Mouse (Mus musculus): ENCODE measurements around the gene Syn3. TPM values are rescaled to one million over a fixed set of nuclear protein-coding genes. Genes with fewer than 3 reads are reported as not detected.
A peak's percentile ranks its signal among the peaks of the same experiment; 100 is the strongest.

Gene Syn3
- polyA plus RNA-seq, 1 experiment from 2014 or later, result 7.4 TPM

- Histone ChIP-seq H3K4me3 (ENCODE audit: low read length) (no peak overlapping the region), H3K4me2 (replicated peaks; ENCODE audit: low read depth, low read length) (no peak overlapping the region), H3K27me3 (ENCODE audit: insufficient read depth, low read length) (no peaks in the 10 kb centered on the region), H3K9ac (replicated peaks; ENCODE audit: low read length) (no peak overlapping the region), H3K27ac (ENCODE audit: low read length) (no peak overlapping the region), H3K4me1 (ENCODE audit: insufficient read depth, low read length) (0 out of 2 replicates have a peak, but pooled peaks cover 9% of the 10 kb centered on the region), H3K36me3 (ENCODE audit: insufficient read depth, low read length) (no peaks in the 10 kb centered on the region), H3K9me3 (ENCODE audit: low read length) (peaks cover 4% of the 10 kb centered on the region; the same call in 1 of the 2 replicates)
- ATAC-seq (ENCODE audit: low FRiP score, low TSS enrichment), result no peak
- 92% methylated on average over 8 of the region's 8 CpGs for WGBS
These were observed 435.7 kb downstream of the Syn3 start for GRCm38 (mm10) chr10:86063018-86063384.

- H3K9me3 ChIP-seq (ENCODE audit: low read length), result peaks cover 4% of the 10 kb centered on the region; the same call in 1 of the 2 replicates
- no peak for ATAC-seq (ENCODE audit: low FRiP score, low TSS enrichment)
- 70% methylated on average over 5 of the region's 5 CpGs for WGBS
These were observed 436.3 kb downstream of the Syn3 start for GRCm38 (mm10) chr10:86062261-86063017.

GRCm38 (mm10) chr10:86060267-86060666 is 438.4 kb downstream of the Syn3 start:
- H3K9me3 ChIP-seq (ENCODE audit: low read length), result peaks cover 9% of the 10 kb centered on the region
- H3K36me3 ChIP-seq (ENCODE audit: insufficient read depth, low read length), result peaks cover 6% of the 10 kb centered on the region; the same call in 1 of the 2 replicates
- H3K27me3 ChIP-seq (ENCODE audit: insufficient read depth, low read length), result no peaks in the 10 kb centered on the region
- H3K4me1 ChIP-seq (ENCODE audit: insufficient read depth, low read length), result 0 out of 2 replicates have a peak, but pooled peaks cover 3% of the 10 kb centered on the region
- WGBS, result 55% methylated on average over 3 of the region's 3 CpGs
- H3K9ac ChIP-seq (replicated peaks; ENCODE audit: low read length), result no peak overlapping the region
- no peak overlapping the region for H3K27ac ChIP-seq (ENCODE audit: low read length)
- H3K4me2 ChIP-seq (replicated peaks; ENCODE audit: low read depth, low read length), result no peak overlapping the region
- no peak overlapping the region for H3K4me3 ChIP-seq (ENCODE audit: low read length)
- no peak for ATAC-seq (ENCODE audit: low FRiP score, low TSS enrichment)

More at GRCm38 (mm10) chr10:86062261-86063017, 436.3 kb downstream of the Syn3 start:
- Histone ChIP-seq H3K4me1 (ENCODE audit: insufficient read depth, low read length) (0 out of 2 replicates have a peak, but pooled peaks cover 9% of the 10 kb centered on the region), H3K27ac (ENCODE audit: low read length) (no peak overlapping the region), H3K36me3 (ENCODE audit: insufficient read depth, low read length) (no peaks in the 10 kb centered on the region), H3K9ac (replicated peaks; ENCODE audit: low read length) (no peak overlapping the region), H3K4me2 (replicated peaks; ENCODE audit: low read depth, low read length) (no peak overlapping the region), H3K27me3 (ENCODE audit: insufficient read depth, low read length) (no peaks in the 10 kb centered on the region), H3K4me3 (ENCODE audit: low read length) (no peak overlapping the region)

GRCm38 (mm10) chr10:86057712-86058111 is 441.0 kb downstream of the Syn3 start:
- peak; percentile 36; the same call in 1 of the 2 replicates for ATAC-seq (ENCODE audit: low FRiP score, low TSS enrichment)
- WGBS, result 63% methylated on average over 2 of the region's 2 CpGs
- Histone ChIP-seq H3K4me2 (replicated peaks; ENCODE audit: low read depth, low read length) (no peak overlapping the region), H3K27me3 (ENCODE audit: insufficient read depth, low read length) (no peaks in the 10 kb centered on the region), H3K27ac (ENCODE audit: low read length) (0 out of 2 replicates have a peak overlapping the region, but pooled peaks have one; percentile 35), H3K4me1 (ENCODE audit: insufficient read depth, low read length) (no peaks in the 10 kb centered on the region), H3K9ac (replicated peaks; ENCODE audit: low read length) (no peak overlapping the region), H3K9me3 (ENCODE audit: low read length) (peaks cover 9% of the 10 kb centered on the region), H3K4me3 (ENCODE audit: low read length) (no peak overlapping the region), H3K36me3 (ENCODE audit: insufficient read depth, low read length) (peaks cover 6% of the 10 kb centered on the region; the same call in 1 of the 2 replicates)

GRCm38 (mm10) chr10:86057286-86057685 is 441.4 kb downstream of the Syn3 start:
- H3K27ac ChIP-seq (ENCODE audit: low read length), result no peak overlapping the region
- H3K4me1 ChIP-seq (ENCODE audit: insufficient read depth, low read length), result no peaks in the 10 kb centered on the region
- H3K36me3 ChIP-seq (ENCODE audit: insufficient read depth, low read length), result peaks cover 6% of the 10 kb centered on the region; the same call in 1 of the 2 replicates
- WGBS, result 78% methylated on average over 11 of the region's 11 CpGs
- H3K27me3 ChIP-seq (ENCODE audit: insufficient read depth, low read length), result no peaks in the 10 kb centered on the region
- no peak overlapping the region for H3K4me3 ChIP-seq (ENCODE audit: low read length)
- ATAC-seq (ENCODE audit: low FRiP score, low TSS enrichment), result no peak
- no peak overlapping the region for H3K9ac ChIP-seq (replicated peaks; ENCODE audit: low read length)
- H3K4me2 ChIP-seq (replicated peaks; ENCODE audit: low read depth, low read length), result no peak overlapping the region
- peaks cover 9% of the 10 kb centered on the region for H3K9me3 ChIP-seq (ENCODE audit: low read length)

GRCm38 (mm10) chr10:86056297-86056903 is 442.3 kb downstream of the Syn3 start:
- no peak overlapping the region for H3K9ac ChIP-seq (replicated peaks; ENCODE audit: low read length)
- H3K4me2 ChIP-seq (replicated peaks; ENCODE audit: low read depth, low read length), result no peak overlapping the region
- H3K9me3 ChIP-seq (ENCODE audit: low read length), result peaks cover 5% of the 10 kb centered on the region; the same call in 1 of the 2 replicates
- H3K4me3 ChIP-seq (ENCODE audit: low read length), result no peak overlapping the region
- H3K27me3 ChIP-seq (ENCODE audit: insufficient read depth, low read length), result no peaks in the 10 kb centered on the region
- ATAC-seq (ENCODE audit: low FRiP score, low TSS enrichment), result no peak
- H3K27ac ChIP-seq (ENCODE audit: low read length), result no peak overlapping the region
- no peaks in the 10 kb centered on the region for H3K4me1 ChIP-seq (ENCODE audit: insufficient read depth, low read length)
- WGBS, result 82% methylated on average over 8 of the region's 8 CpGs
- peaks cover 6% of the 10 kb centered on the region; the same call in 1 of the 2 replicates for H3K36me3 ChIP-seq (ENCODE audit: insufficient read depth, low read length)

- H3K27ac ChIP-seq (ENCODE audit: low read length), result no peak overlapping the region
- no peaks in the 10 kb centered on the region for H3K4me1 ChIP-seq (ENCODE audit: insufficient read depth, low read length)
- H3K27me3 ChIP-seq (ENCODE audit: insufficient read depth, low read length), result no peaks in the 10 kb centered on the region
- no peak overlapping the region for H3K4me2 ChIP-seq (replicated peaks; ENCODE audit: low read depth, low read length)
- no peak for ATAC-seq (ENCODE audit: low FRiP score, low TSS enrichment)
- H3K9ac ChIP-seq (replicated peaks; ENCODE audit: low read length), result no peak overlapping the region
- H3K9me3 ChIP-seq (ENCODE audit: low read length), result peaks cover 5% of the 10 kb centered on the region; the same call in 1 of the 2 replicates
- no peak overlapping the region for H3K4me3 ChIP-seq (ENCODE audit: low read length)
- 75% methylated on average over 10 of the region's 10 CpGs for whole genome bisulfite sequencing
- peaks cover 12% of the 10 kb centered on the region; the same call in 1 of the 2 replicates for H3K36me3 ChIP-seq (ENCODE audit: insufficient read depth, low read length)
These were observed 445.7 kb downstream of the Syn3 start for GRCm38 (mm10) chr10:86052818-86053522.

GRCm38 (mm10) chr10:86050522-86050921 is 448.2 kb downstream of the Syn3 start:
- Histone ChIP-seq H3K4me2 (replicated peaks; ENCODE audit: low read depth, low read length) (no peak overlapping the region), H3K27me3 (ENCODE audit: insufficient read depth, low read length) (no peaks in the 10 kb centered on the region), H3K9ac (replicated peaks; ENCODE audit: low read length) (no peak overlapping the region), H3K4me1 (ENCODE audit: insufficient read depth, low read length) (no peaks in the 10 kb centered on the region), H3K36me3 (ENCODE audit: insufficient read depth, low read length) (peaks cover 16% of the 10 kb centered on the region), H3K4me3 (ENCODE audit: low read length) (no peak overlapping the region), H3K9me3 (ENCODE audit: low read length) (no peaks in the 10 kb centered on the region), H3K27ac (ENCODE audit: low read length) (no peak overlapping the region)
- no peak for ATAC-seq (ENCODE audit: low FRiP score, low TSS enrichment)
- WGBS, result 25% methylated on average over 2 of the region's 2 CpGs

- no peak for ATAC-seq (ENCODE audit: low FRiP score, low TSS enrichment)
- Histone ChIP-seq H3K4me1 (ENCODE audit: insufficient read depth, low read length) (no peaks in the 10 kb centered on the region), H3K27me3 (ENCODE audit: insufficient read depth, low read length) (no peaks in the 10 kb centered on the region), H3K9ac (replicated peaks; ENCODE audit: low read length) (no peak overlapping the region), H3K4me3 (ENCODE audit: low read length) (no peak overlapping the region), H3K27ac (ENCODE audit: low read length) (no peak overlapping the region), H3K36me3 (ENCODE audit: insufficient read depth, low read length) (peaks cover 23% of the 10 kb centered on the region), H3K9me3 (ENCODE audit: low read length) (no peaks in the 10 kb centered on the region), H3K4me2 (replicated peaks; ENCODE audit: low read depth, low read length) (no peak overlapping the region)
- WGBS, result 91% methylated on average over 9 of the region's 9 CpGs
These were observed 450.9 kb downstream of the Syn3 start for GRCm38 (mm10) chr10:86047786-86048185.
